Mouse (Mus musculus) myocyte (in vitro differentiated cells): ENCODE results near the gene Cblc. TPM values are rescaled to one million over a fixed set of nuclear protein-coding genes. Genes with fewer than 3 reads are reported as not detected.

ENCODE experiments used
- H3K27me3 ChIP-seq: one replicate; pipeline ENCODE4 v1.6.1; 2011; ENCODE audit not compliant: control insufficient read depth, insufficient read depth, insufficient read length
- H3K36me3 ChIP-seq: one replicate; pipeline ENCODE4 v1.6.1; 2011; ENCODE audit not compliant: control insufficient read depth, insufficient read depth
- H3K4me2 ChIP-seq: one replicate; pipeline ENCODE4 v1.6.1; 2011; ENCODE audit warnings: low read depth, control low read depth
- H3K4me3 ChIP-seq: one replicate; pipeline ENCODE4 v1.5.1; 2011; ENCODE audit warnings: mild to moderate bottlenecking, control low read depth, moderate library complexity
- H3K79me2 ChIP-seq: one replicate; pipeline ENCODE4 v1.6.1; 2011; ENCODE audit not compliant: control insufficient read depth, insufficient read depth
- H3ac ChIP-seq: one replicate; pipeline ENCODE4 v1.6.1; 2011; ENCODE audit not compliant: control insufficient read depth, insufficient read length
- CEBPB ChIP-seq: IDR thresholded peaks from 2 replicates; pipeline ENCODE4 v1.6.1; 2011; ENCODE audit warnings: mild to moderate bottlenecking, moderate library complexity; ENCODE audit not compliant: poor library complexity, insufficient read depth, severe bottlenecking
- E2F4 ChIP-seq: IDR thresholded peaks from one replicate; pipeline ENCODE4 v1.6.1; 2011; ENCODE audit warnings: mild to moderate bottlenecking, control low read depth, moderate library complexity; ENCODE audit not compliant: insufficient read depth
- MAX ChIP-seq: IDR thresholded peaks from one replicate; pipeline ENCODE4 v1.6.1; 2011; ENCODE audit warnings: low read depth, mild to moderate bottlenecking, control low read depth
- MYOD1 ChIP-seq, 3 experiments: IDR thresholded peaks; one replicate each; pipeline ENCODE4 v1.6.1; 2011; ENCODE audit warnings: control low read depth in 2 of 3, low read depth in 2 of 3, mild to moderate bottlenecking in 2 of 3, moderate library complexity in 1 of 3; ENCODE audit not compliant: insufficient read length in 2 of 3, control insufficient read depth in 1 of 3
- MYOG ChIP-seq, 3 experiments: IDR thresholded peaks; one replicate each; pipeline ENCODE4 v1.6.1; 2011; ENCODE audit warnings: control low read depth in 2 of 3, low read depth in 2 of 3, mild to moderate bottlenecking in 2 of 3; ENCODE audit not compliant: insufficient read length in 2 of 3, control insufficient read depth in 1 of 3, insufficient read depth in 1 of 3
- POLR2A ChIP-seq: IDR thresholded peaks from one replicate; pipeline ENCODE4 v1.6.1; 2011; ENCODE audit warnings: low read depth, mild to moderate bottlenecking, control low read depth, moderate library complexity; ENCODE audit not compliant: insufficient read length
- POLR2AphosphoS2 ChIP-seq: IDR thresholded peaks from one replicate; pipeline ENCODE4 v1.6.1; 2011; ENCODE audit warnings: low read depth, control low read depth; ENCODE audit not compliant: insufficient read length
- REST ChIP-seq: IDR thresholded peaks from one replicate; pipeline ENCODE4 v1.6.1; 2011; ENCODE audit warnings: mild to moderate bottlenecking, control low read depth, moderate library complexity; ENCODE audit not compliant: insufficient read depth, insufficient read length
- SRF ChIP-seq: IDR thresholded peaks from one replicate; pipeline ENCODE4 v1.6.1; 2011; ENCODE audit warnings: low read depth; ENCODE audit not compliant: control insufficient read depth, insufficient read length
- TCF12 ChIP-seq: IDR thresholded peaks from one replicate; pipeline ENCODE4 v1.6.1; 2011; ENCODE audit warnings: mild to moderate bottlenecking, control low read depth; ENCODE audit not compliant: poor library complexity, insufficient read depth, severe bottlenecking
- TCF3 ChIP-seq: IDR thresholded peaks from one replicate; pipeline ENCODE4 v1.6.1; 2011; ENCODE audit warnings: low read depth, control low read depth; ENCODE audit not compliant: insufficient read length
- USF1 ChIP-seq: IDR thresholded peaks from one replicate; pipeline ENCODE4 v1.6.1; 2011; ENCODE audit warnings: low read depth, mild to moderate bottlenecking, control low read depth, moderate library complexity
- polyA plus RNA-seq: library from polyadenylated mRNA; unstranded; fragments of >200 nt; fragmentation: generic; extraction: Trizol; gene quantifications from one replicate; pipeline ENCODE4 v1.2.1, GENCODE M21; 2012; ENCODE audit warnings: missing spikeins

Cblc gene
- polyA plus RNA-seq, 1 experiment: 0.90 TPM

DNA sequence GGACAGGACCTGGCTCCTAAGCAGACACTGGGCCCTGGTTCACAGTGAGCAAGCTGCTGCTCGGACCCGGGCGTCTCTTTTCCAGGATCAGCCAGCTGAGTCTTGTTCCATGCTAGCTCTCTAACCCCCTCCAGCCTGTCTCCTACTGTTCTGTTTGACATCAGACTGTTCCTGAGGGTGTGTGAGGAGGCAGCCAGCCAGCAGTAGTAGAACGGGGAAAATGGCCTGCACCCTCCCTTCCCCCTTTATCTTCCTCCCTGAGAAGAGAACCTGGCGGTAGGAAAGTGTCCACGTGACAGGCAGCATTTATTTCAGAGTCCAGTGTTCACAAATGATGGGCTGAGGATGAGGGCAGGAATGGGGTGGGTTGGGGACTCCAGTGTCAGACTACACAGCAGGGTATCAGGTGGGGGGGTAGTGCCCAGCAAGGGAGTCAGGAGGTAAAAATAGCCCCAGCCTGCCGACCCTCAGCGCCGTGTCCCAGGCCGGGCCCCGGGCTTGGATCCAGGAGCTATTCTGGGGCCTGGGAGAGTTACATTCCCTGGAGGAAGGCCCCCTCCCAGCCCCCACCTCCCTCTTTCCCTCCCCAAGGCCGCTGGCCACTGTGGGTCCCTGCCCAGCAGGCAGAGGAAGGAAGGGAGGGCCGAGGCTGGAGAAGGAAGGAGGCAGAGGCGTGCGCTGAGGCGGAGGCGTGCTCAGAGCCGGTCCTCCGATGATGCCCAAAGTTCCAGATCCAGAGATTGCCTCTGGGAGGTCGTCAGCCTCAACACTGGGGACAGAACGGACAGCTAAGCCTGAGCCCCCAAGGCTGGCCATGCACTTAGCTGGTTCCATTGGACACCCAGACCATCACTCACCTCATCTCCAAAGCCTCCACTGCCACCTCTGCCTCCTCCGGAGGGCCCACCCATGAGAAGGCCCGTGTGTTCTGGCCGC lies 40.5 kb downstream of the Cblc start:
- no peak for TF ChIP-seq MAX
- no peak for TF ChIP-seq E2F4
- no peak for TF ChIP-seq TCF3
- TF ChIP-seq CEBPB: no peak
- no peak for TF ChIP-seq MYOG (IDR thresholded peaks at IDR 0.05; ENCODE audit: control insufficient read depth in 1 of 3, insufficient read depth in 1 of 3, insufficient read length in 2 of 3, low read depth in 2 of 3)
- no peak for TF ChIP-seq TCF12
- TF ChIP-seq REST: no peak
- TF ChIP-seq POLR2AphosphoS2: no peak
- TF ChIP-seq MYOD1 (IDR thresholded peaks at IDR 0.05; ENCODE audit: control insufficient read depth in 1 of 3, insufficient read length in 2 of 3, low read depth in 2 of 3): no peak
- no peak for TF ChIP-seq SRF
- TF ChIP-seq USF1: no peak
- no peak for TF ChIP-seq POLR2A
- Histone ChIP-seq H3ac (no peak overlapping the region), H3K79me2 (no peaks in the 10 kb centered on the region), H3K27me3 (no peaks in the 10 kb centered on the region), H3K4me2 (no peak overlapping the region), H3K4me3 (no peak overlapping the region), H3K36me3 (no peaks in the 10 kb centered on the region)

DNA sequence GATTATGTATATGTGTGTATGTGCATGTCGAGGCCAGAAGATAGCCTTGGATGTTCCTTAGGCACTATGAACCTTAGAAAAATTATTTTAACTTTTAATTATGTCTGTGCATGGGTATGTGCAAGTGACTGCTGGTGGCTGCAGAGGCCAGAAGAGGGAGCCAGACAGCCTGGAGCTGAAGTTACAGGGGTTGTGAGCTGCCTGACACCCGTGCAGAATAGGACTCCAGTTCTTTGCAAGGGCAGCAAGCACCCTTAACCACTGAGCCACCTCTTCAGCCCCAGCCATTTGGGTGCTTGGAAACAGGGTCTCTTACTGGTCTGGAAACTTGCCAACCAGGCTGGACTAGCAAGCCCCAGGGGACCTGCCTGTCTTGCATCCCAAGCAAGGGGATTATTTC lies 41.6 kb downstream of the Cblc start:
- no peaks in the 10 kb centered on the region for H3K27me3 ChIP-seq
- H3K4me2 ChIP-seq: no peak overlapping the region
- H3K4me3 ChIP-seq: no peak overlapping the region
- no peaks in the 10 kb centered on the region for H3K79me2 ChIP-seq
- H3K36me3 ChIP-seq: no peaks in the 10 kb centered on the region
- TF ChIP-seq POLR2AphosphoS2 (no peak), SRF (no peak), TCF3 (no peak), CEBPB (no peak), USF1 (no peak), MYOD1 (IDR thresholded peaks at IDR 0.05; ENCODE audit: control insufficient read depth in 1 of 3, insufficient read length in 2 of 3, low read depth in 2 of 3) (no peak), E2F4 (no peak), MYOG (IDR thresholded peaks at IDR 0.05; ENCODE audit: control insufficient read depth in 1 of 3, insufficient read depth in 1 of 3, insufficient read length in 2 of 3, low read depth in 2 of 3) (no peak), POLR2A (no peak)
- H3ac ChIP-seq: no peak overlapping the region

DNA sequence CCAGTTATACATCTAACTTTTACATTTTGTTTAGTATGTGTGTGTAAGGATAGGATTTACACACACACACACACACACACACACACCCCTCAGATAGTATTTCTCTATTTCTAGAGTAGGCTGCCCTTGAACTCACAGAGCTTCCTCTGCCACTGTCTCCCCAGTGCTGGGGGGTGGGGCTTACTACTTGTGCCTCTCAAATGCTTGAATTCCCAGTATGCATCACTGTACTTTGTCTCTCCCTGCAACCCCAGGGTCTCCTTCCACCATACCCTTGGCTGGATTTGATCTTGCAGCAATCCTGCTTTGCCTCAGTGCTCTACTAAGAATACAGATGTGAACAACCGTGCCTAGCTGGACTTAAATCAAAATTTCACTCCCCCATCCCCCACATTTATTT lies 42.5 kb downstream of the Cblc start:
- H3K4me2 ChIP-seq: no peak overlapping the region

DNA sequence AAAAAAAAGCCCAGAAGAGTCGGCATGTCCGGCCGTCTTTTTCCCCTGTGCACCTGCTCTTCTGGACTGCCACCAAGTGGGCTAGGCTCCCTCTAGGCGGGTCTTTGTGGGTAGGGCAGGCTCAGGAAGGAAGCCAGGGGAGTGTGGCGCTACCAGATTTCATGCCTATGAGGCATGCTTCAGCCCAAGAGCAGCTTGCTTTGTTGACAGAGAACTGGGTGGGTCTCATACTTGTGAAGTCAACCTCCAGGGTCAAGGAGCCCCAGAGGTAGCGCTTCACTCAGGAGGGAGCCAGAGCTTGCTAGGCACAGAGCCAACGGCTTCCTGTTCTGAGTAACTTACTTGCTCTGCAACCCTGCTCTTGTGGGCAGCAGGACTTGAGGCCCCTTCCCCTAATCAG lies 43.0 kb downstream of the Cblc start:
- H3ac ChIP-seq: no peak overlapping the region
- H3K36me3 ChIP-seq: no peaks in the 10 kb centered on the region
- H3K4me2 ChIP-seq: no peak overlapping the region
- H3K4me3 ChIP-seq: no peak overlapping the region
- no peaks in the 10 kb centered on the region for H3K79me2 ChIP-seq
- no peaks in the 10 kb centered on the region for H3K27me3 ChIP-seq
- TF ChIP-seq E2F4: no peak
- TF ChIP-seq MAX: no peak
- peak in 2 of 3 experiments; percentile 33 to 75 for TF ChIP-seq MYOG (IDR thresholded peaks at IDR 0.05; ENCODE audit: control insufficient read depth in 1 of 3, insufficient read depth in 1 of 3, insufficient read length in 2 of 3, low read depth in 2 of 3)
- TF ChIP-seq MYOD1 (IDR thresholded peaks at IDR 0.05; ENCODE audit: control insufficient read depth in 1 of 3, insufficient read length in 2 of 3, low read depth in 2 of 3): peak in 2 of 3 experiments; percentile 37 to 53

More for the DNA sequence above, 42.5 kb downstream of the Cblc start:
- Histone ChIP-seq H3K4me3 (no peak overlapping the region), H3K36me3 (no peaks in the 10 kb centered on the region), H3ac (no peak overlapping the region), H3K27me3 (no peaks in the 10 kb centered on the region), H3K79me2 (no peaks in the 10 kb centered on the region)
- no peak for TF ChIP-seq USF1

DNA sequence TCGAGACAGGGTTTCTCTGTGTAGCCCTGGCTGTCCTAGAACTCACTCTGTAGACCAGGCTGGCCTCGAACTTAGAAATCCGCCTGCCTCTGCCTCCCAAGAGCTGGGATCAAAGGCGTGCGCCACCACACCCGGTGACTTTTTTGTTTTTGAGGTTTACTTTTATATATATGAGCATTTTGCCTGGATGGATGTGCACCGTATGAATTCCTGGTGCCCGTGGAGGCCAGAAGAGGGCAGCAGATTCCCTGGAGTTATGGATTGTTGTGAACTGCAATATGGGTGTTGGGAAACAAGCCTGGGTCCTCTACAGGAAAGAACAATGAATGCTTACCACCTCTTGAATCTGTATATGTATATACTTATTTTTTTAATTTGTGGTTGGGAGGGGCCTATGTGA lies 44.0 kb downstream of the Cblc start:
- Histone ChIP-seq H3K4me3 (no peak overlapping the region), H3K79me2 (no peaks in the 10 kb centered on the region), H3K36me3 (no peaks in the 10 kb centered on the region), H3ac (no peak overlapping the region), H3K27me3 (no peaks in the 10 kb centered on the region), H3K4me2 (no peak overlapping the region)
- no peak for TF ChIP-seq MYOD1 (IDR thresholded peaks at IDR 0.05; ENCODE audit: control insufficient read depth in 1 of 3, insufficient read length in 2 of 3, low read depth in 2 of 3)
